Mouse (Mus musculus) embryonic facial prominence, embryonic 10.5 days (tissue): Measurements from ENCODE around the gene Ncf1. TPM values are rescaled to one million over a fixed set of nuclear protein-coding genes. Genes with fewer than 3 reads are reported as not detected.

Experiments used
- polyA plus RNA-seq: library from polyadenylated mRNA; unstranded; fragments of >200 nt; fragmentation: Nextera tagmentation; extraction: Ambion mirVana; gene quantifications from 2 replicates; pipeline ENCODE4 v1.2.1, GENCODE M21; 2016

Ncf1 gene
- polyA plus RNA-seq, 1 experiment from 2014 or later: 1.8 TPM

Other genes starting within 250 kb of the Ncf1 start
- gene Castor2, start 129.9 kb downstream of the Ncf1 start, polyA plus RNA-seq: 7.6 and 8.9 TPM in 2 replicates
- 41.9 and 42.1 TPM in 2 replicates for gene Rcc1l, start 52.9 kb downstream of the Ncf1 start, polyA plus RNA-seq
- 8.1 and 8.5 TPM in 2 replicates for gene Gtf2ird2, start 45.6 kb downstream of the Ncf1 start, polyA plus RNA-seq
- 200 and 207 TPM in 2 replicates for gene Gtf2i, start 85.1 kb upstream of the Ncf1 start, polyA plus RNA-seq
- 114 and 122 TPM in 2 replicates for gene Gtf2ird1, start 227.1 kb upstream of the Ncf1 start, polyA plus RNA-seq